Mouse (Mus musculus) midbrain, embryonic 11.5 days (tissue): Measurements from ENCODE around the gene Xlr5a. TPM values are rescaled to one million over a fixed set of nuclear protein-coding genes. Genes with fewer than 3 reads are reported as not detected.

ENCODE experiments used
- polyA plus RNA-seq: library from polyadenylated mRNA; unstranded; fragments of >200 nt; fragmentation: Nextera tagmentation; extraction: Ambion mirVana; gene quantifications from 2 replicates; pipeline ENCODE4 v1.2.1, GENCODE M21; 2014

The Xlr5a gene
- polyA plus RNA-seq, 1 experiment from 2014 or later: not detected

Other genes starting within 250 kb of the Xlr5a start
- gene Pnma3, start 228.2 kb downstream of the Xlr5a start, polyA plus RNA-seq: 0.57 and 0.59 TPM in 2 replicates
- 0.42 and 0.58 TPM in 2 replicates for gene Xlr4a, start 210.5 kb downstream of the Xlr5a start, polyA plus RNA-seq
- 3.8 and 4.7 TPM in 2 replicates for gene Xlr3a, start 195.9 kb downstream of the Xlr5a start, polyA plus RNA-seq
- gene Gm14685, start 175.9 kb downstream of the Xlr5a start, polyA plus RNA-seq: 0.23 TPM in 1 of 2 replicates, not detected in the other
- not detected in 2 replicates for gene Xlr5b, start 144.2 kb downstream of the Xlr5a start, polyA plus RNA-seq
- 0.27 TPM in 1 of 2 replicates, not detected in the other for gene DXBay18, start 143.5 kb downstream of the Xlr5a start, polyA plus RNA-seq
- gene Spin2d, start 116.0 kb downstream of the Xlr5a start, polyA plus RNA-seq: not detected in 2 replicates
- gene Xlr3b, start 100.8 kb downstream of the Xlr5a start, polyA plus RNA-seq: 16.1 and 18.9 TPM in 2 replicates
- 0.31 and 0.32 TPM in 2 replicates for gene Xlr4b, start 78.6 kb downstream of the Xlr5a start, polyA plus RNA-seq
- gene F8a, start 64.7 kb downstream of the Xlr5a start, polyA plus RNA-seq: 16.0 and 19.4 TPM in 2 replicates
- 0.12 and 0.22 TPM in 2 replicates for gene Xlr4c, start 49.8 kb downstream of the Xlr5a start, polyA plus RNA-seq
- gene Xlr3c, start 27.6 kb downstream of the Xlr5a start, polyA plus RNA-seq: 0.11 and 0.14 TPM in 2 replicates
- gene Xlr5c, start within 50 bp of the Xlr5a start, polyA plus RNA-seq: not detected in 2 replicates
- not detected in 2 replicates for gene Gm45015, start 43.9 kb upstream of the Xlr5a start, polyA plus RNA-seq
- gene Zfp275, start 49.6 kb upstream of the Xlr5a start, polyA plus RNA-seq: 15.9 and 17.7 TPM in 2 replicates
- gene Gm18336, start 105.8 kb upstream of the Xlr5a start, polyA plus RNA-seq: not detected in 2 replicates
- 0.05 and 0.07 TPM in 2 replicates for gene Zfp92, start 118.1 kb upstream of the Xlr5a start, polyA plus RNA-seq
- gene Trex2, start 142.4 kb upstream of the Xlr5a start, polyA plus RNA-seq: not detected in 2 replicates
- 72.3 and 73.5 TPM in 2 replicates for gene Haus7, start 166.1 kb upstream of the Xlr5a start, polyA plus RNA-seq
- gene Bgn, start 190.6 kb upstream of the Xlr5a start, polyA plus RNA-seq: 42.1 and 43.4 TPM in 2 replicates
- 0.25 and 0.30 TPM in 2 replicates for gene Atp2b3, start 210.1 kb upstream of the Xlr5a start, polyA plus RNA-seq